Mouse (Mus musculus): ENCODE results near the gene Hnrnph1.

GRCm38 (mm10) chr11:50354851-50355250 is 21.9 kb upstream of the Hnrnph1 start:
- TF ChIP-seq EP300 (IDR thresholded peaks at IDR 0.05; ENCODE audit: low read depth), result no peak
- no peak for TF ChIP-seq CTCF (IDR thresholded peaks at IDR 0.05; ENCODE audit: low read depth)
